Mouse (Mus musculus) heart, postnatal 0 days (tissue): ENCODE measurements around the gene Scrn2. TPM values are rescaled to one million over a fixed set of nuclear protein-coding genes. Genes with fewer than 3 reads are reported as not detected.
A peak's percentile ranks its signal among the peaks of the same experiment; 100 is the strongest.

ENCODE experiments used
- ATAC-seq: fragments of 200-750 bp; cut with Nextera tagmentation; 2 replicates; pipeline ENCODE4 v1.8.0; 2017; ENCODE audit warnings: low read depth, moderate number of reproducible peaks, moderate library complexity; ENCODE audit not compliant: insufficient read depth
- DNase-seq: peaks from one replicate; pipeline ENCODE4 v3.0.0-alpha.2; 2016; ENCODE audit warnings: low spot score
- H3K27ac ChIP-seq: fragments of 300-500 bp; sonication (generic); 2 replicates; pipeline ENCODE4 v1.5.1; 2014; ENCODE audit warnings: low read depth, mild to moderate bottlenecking
- H3K27me3 ChIP-seq: fragments of 300-500 bp; sonication (generic); 2 replicates; pipeline ENCODE4 v1.6.1; 2014; ENCODE audit warnings: low read length, mixed read lengths; ENCODE audit not compliant: control insufficient read depth, insufficient read depth
- H3K36me3 ChIP-seq: fragments of 300-500 bp; sonication (generic); replicated peaks from 2 replicates; pipeline ENCODE4 v1.6.1; 2014; ENCODE audit warnings: low read length, mixed read lengths; ENCODE audit not compliant: control insufficient read depth, insufficient read depth
- H3K4me1 ChIP-seq: fragments of 300-500 bp; sonication (generic); 2 replicates; pipeline ENCODE4 v1.6.1; 2014; ENCODE audit warnings: antibody characterized with exemption; ENCODE audit not compliant: control insufficient read depth, insufficient read depth
- H3K4me2 ChIP-seq: fragments of 300-500 bp; sonication (generic); 2 replicates; pipeline ENCODE4 v1.6.1; 2014; ENCODE audit warnings: low read depth, mild to moderate bottlenecking, low read length, moderate library complexity
- H3K4me3 ChIP-seq: fragments of 300-500 bp; sonication (generic); 2 replicates; pipeline ENCODE4 v1.5.1; 2014; ENCODE audit warnings: low read depth, low read length
- H3K9ac ChIP-seq: fragments of 300-500 bp; sonication (generic); replicated peaks from 2 replicates; pipeline ENCODE4 v1.6.1; 2014; ENCODE audit warnings: low read depth, low read length, mixed read lengths
- H3K9me3 ChIP-seq: fragments of 300-500 bp; sonication (generic); replicated peaks from 2 replicates; pipeline ENCODE4 v1.6.1; 2016; ENCODE audit warnings: low read length; ENCODE audit not compliant: control insufficient read depth
- CTCF ChIP-seq: IDR thresholded peaks from 2 replicates; pipeline ENCODE4 v1.5.1; 2016; ENCODE audit warnings: antibody characterized with exemption, control low read depth, low read depth
- EP300 ChIP-seq: IDR thresholded peaks from 2 replicates; pipeline ENCODE4 v1.6.1; 2016; ENCODE audit warnings: antibody characterized with exemption, low read depth
- WGBS: fragments of 180-500 bp; shearing (Covaris S2); extraction: QIAGEN DNeasy Blood & Tissue Kit; methylation state at CpG from one replicate; pipeline ENCODE4 v1.1.7; 2014; 5-methylcytosine and 5-hydroxymethylcytosine counted together
- polyA plus RNA-seq: library from polyadenylated mRNA; unstranded; fragments of >200 nt; fragmentation: Nextera tagmentation; extraction: Ambion mirVana; gene quantifications from 2 replicates; pipeline ENCODE4 v1.2.1, GENCODE M21; 2015
- total RNA-seq: library from RNA; depleted of rRNA; stranded (reverse); fragments of >200 nt; gene quantifications from 2 replicates; pipeline ENCODE4 v1.2.3, GENCODE M21; 2014; ENCODE audit warnings: low replicate concordance

Scrn2 gene
- total and polyA plus RNA-seq, 2 experiments from 2014 or later = 16.6 to 31.7 TPM

- Histone ChIP-seq H3K27me3 (no peaks in the 10 kb centered on the region), H3K9ac (no peak overlapping the region)
These were observed 36.0 kb downstream of the Scrn2 start for GRCm38 (mm10) chr11:97065538-97066295.

GRCm38 (mm10) chr11:97066656-97067360 lies 37.1 kb downstream of the Scrn2 start:
- TF ChIP-seq EP300 = no peak
- no peak for TF ChIP-seq CTCF
- ATAC-seq = no peak
- Histone ChIP-seq H3K27me3 (no peaks in the 10 kb centered on the region), H3K9ac (no peak overlapping the region), H3K4me2 (no peak overlapping the region), H3K36me3 (peaks cover 28% of the 10 kb centered on the region), H3K9me3 (no peaks in the 10 kb centered on the region), H3K27ac (no peak overlapping the region), H3K4me1 (no peaks in the 10 kb centered on the region), H3K4me3 (no peak overlapping the region)
- 60% methylated on average over 22 of the region's 22 CpGs for WGBS
- no peak for DNase-seq

More at GRCm38 (mm10) chr11:97065538-97066295, 36.0 kb downstream of the Scrn2 start:
- Histone ChIP-seq H3K36me3 (peaks cover 38% of the 10 kb centered on the region), H3K4me2 (no peak overlapping the region), H3K4me3 (no peak overlapping the region), H3K27ac (no peak overlapping the region), H3K9me3 (no peaks in the 10 kb centered on the region), H3K4me1 (no peaks in the 10 kb centered on the region)
- 71% methylated on average over 12 of the region's 12 CpGs for WGBS
- TF ChIP-seq EP300 (no peak), CTCF (no peak)
- DNase-seq (no peak), ATAC-seq (no peak)

DNA sequence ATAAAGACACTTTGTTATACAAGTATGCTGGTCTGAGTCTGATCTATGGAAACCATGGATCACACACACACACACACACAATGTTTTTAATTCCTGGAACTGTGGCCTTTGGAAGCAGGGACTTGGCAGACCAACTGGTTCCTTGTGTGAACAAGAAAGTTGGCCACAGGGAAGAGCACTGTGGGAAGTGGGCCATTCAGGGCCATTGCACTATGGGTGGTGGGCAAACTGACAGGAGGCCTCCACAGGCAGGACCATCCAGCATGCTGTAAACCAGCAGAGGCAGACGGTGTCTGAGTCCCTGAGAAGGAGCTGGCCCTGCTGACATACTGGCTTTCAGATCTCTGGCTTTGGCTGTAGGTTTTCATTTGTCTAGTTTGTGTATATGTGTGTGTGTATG lies 39.6 kb downstream of the Scrn2 start:
- no peaks in the 10 kb centered on the region for H3K9me3 ChIP-seq
- TF ChIP-seq CTCF (no peak), EP300 (no peak)
- no peaks in the 10 kb centered on the region for H3K4me1 ChIP-seq
- WGBS = 68% methylated on average over 1 of the region's 1 CpGs
- no peak overlapping the region for H3K27ac ChIP-seq
- H3K27me3 ChIP-seq = no peaks in the 10 kb centered on the region
- ATAC-seq = no peak
- peaks cover 20% of the 10 kb centered on the region for H3K36me3 ChIP-seq
- no peak overlapping the region for H3K4me3 ChIP-seq
- H3K9ac ChIP-seq = no peak overlapping the region
- H3K4me2 ChIP-seq = no peak overlapping the region
- no peak for DNase-seq

DNA sequence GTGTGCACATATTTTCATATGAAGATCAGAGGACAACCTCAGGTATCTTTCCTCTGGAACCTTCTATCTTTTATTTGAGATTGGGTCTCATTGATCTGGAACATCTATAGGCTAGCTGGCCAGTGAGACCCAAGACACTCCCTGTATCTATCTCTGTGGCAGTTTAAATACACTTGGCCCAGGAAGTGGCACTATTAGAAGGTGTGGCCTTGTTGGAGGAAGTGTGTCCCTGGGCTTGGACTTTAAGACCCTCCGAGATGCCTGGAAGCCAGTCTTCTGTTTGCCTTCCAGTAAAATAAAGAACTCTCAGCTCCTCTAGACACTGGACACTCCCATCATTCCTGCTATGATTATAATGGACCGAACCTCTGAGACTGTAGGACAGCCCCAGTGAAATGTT lies 40.0 kb downstream of the Scrn2 start:
- H3K27ac ChIP-seq = no peak overlapping the region
- peaks cover 19% of the 10 kb centered on the region for H3K36me3 ChIP-seq
- no peaks in the 10 kb centered on the region for H3K27me3 ChIP-seq
- no peaks in the 10 kb centered on the region for H3K4me1 ChIP-seq
- no peak overlapping the region for H3K4me2 ChIP-seq
- DNase-seq (no peak), ATAC-seq (no peak)
- WGBS = 86% methylated on average over 2 of the region's 2 CpGs
- TF ChIP-seq EP300 (no peak), CTCF (no peak)
- no peak overlapping the region for H3K4me3 ChIP-seq
- no peak overlapping the region for H3K9ac ChIP-seq
- H3K9me3 ChIP-seq = no peaks in the 10 kb centered on the region

- DNase-seq (peak; percentile 86), ATAC-seq (peak; percentile 93)
- no peak overlapping the region for H3K9ac ChIP-seq
- peak; percentile 79 for TF ChIP-seq EP300
- TF ChIP-seq CTCF = no peak
- H3K9me3 ChIP-seq = no peaks in the 10 kb centered on the region
- no peaks in the 10 kb centered on the region for H3K4me1 ChIP-seq
- no peak overlapping the region for H3K4me2 ChIP-seq
- no peak overlapping the region for H3K4me3 ChIP-seq
- WGBS = 14% methylated on average over 1 of the region's 1 CpGs
- H3K36me3 ChIP-seq = peaks cover 19% of the 10 kb centered on the region
- no peaks in the 10 kb centered on the region for H3K27me3 ChIP-seq
- peak overlapping the region; percentile 59 for H3K27ac ChIP-seq
These were observed 41.4 kb downstream of the Scrn2 start for GRCm38 (mm10) chr11:97071129-97071528.
